Mouse (Mus musculus) MEL (cell line): ENCODE results near the gene Taf6l. TPM values are rescaled to one million over a fixed set of nuclear protein-coding genes. Genes with fewer than 3 reads are reported as not detected.

Experiments used
- DNase-seq: peaks from one replicate; pipeline ENCODE4 v3.0.0; 2011; ENCODE audit warnings: low read depth, low spot score
- H3K27ac ChIP-seq: 2 replicates; pipeline ENCODE4 v1.5.1; 2012; ENCODE audit warnings: low read depth, mild to moderate bottlenecking, control low read depth, low read length, moderate library complexity; ENCODE audit not compliant: control insufficient read depth
- H3K27me3 ChIP-seq, 2 experiments: fragments of 150-350 bp in 1 of 2; sonication (generic) in 1 of 2; 2 replicates each; pipeline ENCODE4 v1.6.1; 2012; ENCODE audit warnings: low read length in 2 of 2, mild to moderate bottlenecking in 2 of 2, improper control_type of control experiment in 1 of 2, moderate library complexity in 1 of 2; ENCODE audit not compliant: insufficient read depth in 2 of 2, control insufficient read depth in 1 of 2
- H3K36me3 ChIP-seq, 2 experiments: 2 replicates each; pipeline ENCODE4 v1.6.1; 2012 to 2014; ENCODE audit warnings: low read length in 2 of 2, improper control_type of control experiment in 1 of 2, inconsistent platforms in 1 of 2, mild to moderate bottlenecking in 1 of 2; ENCODE audit not compliant: insufficient read depth in 2 of 2, control insufficient read depth in 1 of 2
- H3K4me1 ChIP-seq, 2 experiments: fragments of 150-350 bp in 1 of 2; sonication (generic) in 1 of 2; 2 replicates each; pipeline ENCODE4 v1.6.1; 2012; ENCODE audit warnings: low read length in 2 of 2, improper control_type of control experiment in 1 of 2, mild to moderate bottlenecking in 1 of 2; ENCODE audit not compliant: insufficient read depth in 2 of 2, control insufficient read depth in 1 of 2
- H3K4me3 ChIP-seq, 2 experiments: fragments of 150-350 bp in 1 of 2; sonication (generic) in 1 of 2; 2 replicates each; pipeline ENCODE4 v1.5.1; 2012; ENCODE audit warnings: low read depth in 2 of 2, low read length in 2 of 2, mild to moderate bottlenecking in 2 of 2, moderate library complexity in 2 of 2, control low read depth in 1 of 2, improper control_type of control experiment in 1 of 2; ENCODE audit not compliant: control insufficient read depth in 1 of 2, insufficient read depth in 1 of 2
- H3K79me2 ChIP-seq: 2 replicates; pipeline ENCODE4 v1.6.1; 2012; ENCODE audit warnings: mild to moderate bottlenecking, low read length, moderate library complexity; ENCODE audit not compliant: control insufficient read depth, poor library complexity, insufficient read depth
- H3K9ac ChIP-seq: 2 replicates; pipeline ENCODE4 v1.6.1; 2012; ENCODE audit warnings: low read depth, mild to moderate bottlenecking, control low read depth, low read length, moderate library complexity; ENCODE audit not compliant: control insufficient read depth, poor library complexity, severe bottlenecking
- H3K9me3 ChIP-seq: fragments of 150-350 bp; sonication (generic); replicated peaks from 2 replicates; pipeline ENCODE4 v1.6.1; 2012; ENCODE audit warnings: mild to moderate bottlenecking, low read length, improper control_type of control experiment, moderate library complexity; ENCODE audit not compliant: insufficient read depth
- BHLHE40 ChIP-seq: IDR thresholded peaks from 2 replicates; pipeline ENCODE4 v1.6.1; 2012; ENCODE audit warnings: low read depth, mild to moderate bottlenecking, inconsistent platforms, low read length, improper control_type of control experiment, borderline replicate concordance
- CHD1 ChIP-seq: IDR thresholded peaks from 2 replicates; pipeline ENCODE4 v1.6.1; 2012; ENCODE audit warnings: low read depth, mild to moderate bottlenecking, inconsistent platforms, low read length, improper control_type of control experiment
- CTCF ChIP-seq, 3 experiments: IDR thresholded peaks in 2 of 3; conservative IDR thresholded peaks in 1 of 3; 2 replicates each; pipeline ENCODE4 v1.5.1; 2011 to 2012; ENCODE audit warnings: low read length in 3 of 3, low read depth in 2 of 3, mild to moderate bottlenecking in 2 of 3, improper control_type of control experiment in 1 of 3, inconsistent platforms in 1 of 3, mixed read lengths in 1 of 3, moderate library complexity in 1 of 3; ENCODE audit not compliant: control insufficient read depth in 1 of 3, insufficient read depth in 1 of 3, poor library complexity in 1 of 3, severe bottlenecking in 1 of 3
- EP300 ChIP-seq, 2 experiments: IDR thresholded peaks; 2 replicates each; pipeline ENCODE4 v1.6.1; 2011; ENCODE audit warnings: improper control_type of control experiment in 2 of 2, low read length in 2 of 2, low read depth in 1 of 2, mild to moderate bottlenecking in 1 of 2
- ETS1 ChIP-seq: IDR thresholded peaks from 2 replicates; pipeline ENCODE4 v1.6.1; 2012; ENCODE audit warnings: low read depth, mild to moderate bottlenecking, inconsistent platforms, low read length, improper control_type of control experiment, moderate library complexity
- JUND ChIP-seq: IDR thresholded peaks from 2 replicates; pipeline ENCODE4 v1.6.1; 2011; ENCODE audit warnings: low read depth, mild to moderate bottlenecking, improper control_type of control experiment, low read length
- KAT2A ChIP-seq: conservative IDR thresholded peaks from 2 replicates; pipeline ENCODE4 v1.6.1; 2012; ENCODE audit warnings: low read depth, low read length, improper control_type of control experiment, inconsistent platforms
- MAFK ChIP-seq: IDR thresholded peaks from 2 replicates; pipeline ENCODE4 v1.6.1; 2011; ENCODE audit warnings: low read depth, mild to moderate bottlenecking, low read length, improper control_type of control experiment, borderline replicate concordance
- MEF2A ChIP-seq: IDR thresholded peaks from 2 replicates; pipeline ENCODE4 v1.6.1; 2014; ENCODE audit warnings: low read depth, mild to moderate bottlenecking, inconsistent platforms, low read length, improper control_type of control experiment; ENCODE audit not compliant: poor library complexity, insufficient replicate concordance, severe bottlenecking; ENCODE audit errors: extremely low read depth
- MXI1 ChIP-seq: IDR thresholded peaks from 2 replicates; pipeline ENCODE4 v1.6.1; 2011; ENCODE audit warnings: mild to moderate bottlenecking, low read depth, low read length, improper control_type of control experiment
- MYB ChIP-seq: IDR thresholded peaks from 2 replicates; pipeline ENCODE4 v1.6.1; 2011; ENCODE audit warnings: mild to moderate bottlenecking, low read depth, low read length, improper control_type of control experiment
- NRF1 ChIP-seq: IDR thresholded peaks from 2 replicates; pipeline ENCODE4 v1.6.1; 2014; ENCODE audit warnings: low read depth, mild to moderate bottlenecking, inconsistent platforms, low read length, improper control_type of control experiment, moderate library complexity; ENCODE audit not compliant: poor library complexity, insufficient read depth, severe bottlenecking
- POLR2AphosphoS2 ChIP-seq: IDR thresholded peaks from 2 replicates; pipeline ENCODE4 v1.6.1; 2011; ENCODE audit warnings: low read length, improper control_type of control experiment
- POLR2AphosphoS5 ChIP-seq: IDR thresholded peaks from 2 replicates; pipeline ENCODE4 v1.6.1; 2012; ENCODE audit warnings: low read depth, borderline replicate concordance, mild to moderate bottlenecking, inconsistent platforms, low read length, moderate library complexity, mixed read lengths
- RAD21 ChIP-seq: IDR thresholded peaks from 2 replicates; pipeline ENCODE4 v1.6.1; 2011; ENCODE audit warnings: mild to moderate bottlenecking, low read depth, low read length, improper control_type of control experiment
- SMC3 ChIP-seq: IDR thresholded peaks from 2 replicates; pipeline ENCODE4 v1.6.1; 2011; ENCODE audit warnings: low read depth, low read length, improper control_type of control experiment
- TCF12 ChIP-seq: IDR thresholded peaks from 2 replicates; pipeline ENCODE4 v1.6.1; 2014; ENCODE audit warnings: low read depth, mild to moderate bottlenecking, inconsistent platforms, low read length, improper control_type of control experiment, moderate library complexity
- UBTF ChIP-seq: IDR thresholded peaks from 2 replicates; pipeline ENCODE4 v1.6.1; 2012; ENCODE audit warnings: low read depth, mild to moderate bottlenecking, inconsistent platforms, low read length, improper control_type of control experiment, moderate library complexity, borderline replicate concordance; ENCODE audit not compliant: insufficient read depth
- ZKSCAN1 ChIP-seq: IDR thresholded peaks from 2 replicates; pipeline ENCODE4 v1.6.1; 2012; ENCODE audit warnings: low read depth, mild to moderate bottlenecking, inconsistent platforms, low read length, improper control_type of control experiment, moderate library complexity
- ZNF384 ChIP-seq: IDR thresholded peaks from 2 replicates; pipeline ENCODE4 v1.6.1; 2012; ENCODE audit warnings: low read depth, mild to moderate bottlenecking, inconsistent platforms, low read length, improper control_type of control experiment
- polyA plus RNA-seq, 2 experiments: library from polyadenylated mRNA; stranded (reverse) in 1 of 2; unstranded in 1 of 2; fragments of >175 nt in 1 of 2; fragments of >200 nt in 1 of 2; gene quantifications; 2 replicates each; pipeline versions ENCODE4 v1.2.1 to v1.2.4; 2012; ENCODE audit warnings: low replicate concordance in 2 of 2, low read depth in 1 of 2; ENCODE audit not compliant: insufficient read length in 2 of 2, insufficient read depth in 1 of 2, missing spikeins in 1 of 2
- total RNA-seq: library from RNA; depleted of rRNA; stranded (reverse); fragments of 300-350 nt; gene quantifications from 2 replicates; pipeline ENCODE4 v1.2.3, GENCODE M21; 2012

The Taf6l gene
- total and polyA plus RNA-seq, 3 experiments, result 18.3 to 25.5 TPM; not detected in 1

DNA sequence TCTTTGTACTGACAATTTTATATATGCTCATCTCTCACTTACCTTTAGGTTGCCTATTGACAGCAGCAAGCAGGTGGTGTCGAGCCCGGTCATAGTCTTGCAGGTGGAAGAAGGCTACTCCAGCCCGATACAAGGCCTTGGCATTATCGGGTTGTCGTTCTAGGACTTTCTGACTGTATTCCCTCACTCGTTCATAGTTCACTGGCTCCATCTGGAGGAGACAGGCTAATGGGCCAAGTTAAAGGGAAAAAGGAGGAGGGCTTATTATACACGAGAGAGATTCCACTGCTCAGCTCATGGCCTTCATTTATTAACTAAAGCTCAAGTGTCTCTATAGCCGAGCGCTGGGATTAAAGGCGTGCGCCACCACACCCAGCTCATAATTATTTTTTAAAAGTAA is 29.6 kb upstream of the Taf6l start:
- no peak overlapping the region for H3K9ac ChIP-seq
- H3K27ac ChIP-seq, result no peak overlapping the region
- peaks cover 16% of the 10 kb centered on the region in 2 experiments; a peak in 3 of 4 replicates for H3K36me3 ChIP-seq
- no peak for DNase-seq
- H3K79me2 ChIP-seq, result peaks cover 27% of the 10 kb centered on the region
- H3K9me3 ChIP-seq, result no peaks in the 10 kb centered on the region
- H3K4me1 ChIP-seq, result peaks cover 3 to 11% of the 10 kb centered on the region in 2 experiments; a peak in 3 of 4 replicates
- no peaks in the 10 kb centered on the region for H3K27me3 ChIP-seq
- TF ChIP-seq MYB (no peak), ZKSCAN1 (no peak), CHD1 (no peak), BHLHE40 (no peak), ETS1 (no peak), RAD21 (no peak), TCF12 (no peak), MEF2A (no peak)
- H3K4me3 ChIP-seq, result no peak overlapping the region

DNA sequence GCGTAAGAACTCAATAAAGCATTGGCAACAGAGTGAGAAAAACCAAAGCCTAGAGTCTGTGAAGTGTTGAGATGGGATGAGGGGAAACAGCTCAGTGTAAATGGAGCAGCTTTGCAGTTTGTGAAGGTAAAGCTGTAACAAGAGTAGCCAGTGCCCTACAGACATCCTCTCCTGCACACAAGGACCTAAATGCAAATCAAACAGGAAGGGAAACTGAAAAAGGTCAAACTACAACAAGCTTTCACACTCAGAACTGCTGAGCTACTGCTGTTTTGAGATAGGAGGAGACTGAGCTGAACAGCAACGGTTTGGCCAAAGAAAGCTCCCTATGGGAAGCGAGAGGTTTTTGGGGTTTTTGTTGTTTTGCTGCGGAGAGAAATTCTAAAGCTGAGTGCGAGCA is 20.6 kb upstream of the Taf6l start:
- DNase-seq, result no peak
- H3K9ac ChIP-seq, result no peak overlapping the region
- no peak for TF ChIP-seq ZNF384
- no peak for TF ChIP-seq CTCF (IDR thresholded peaks at IDR 0.05 in 2 of 3, conservative IDR thresholded peaks at IDR 0.05 in 1 of 3; ENCODE audit: control insufficient read depth in 1 of 3, insufficient read depth in 1 of 3, low read depth in 2 of 3, low read length in 3 of 3, poor library complexity in 1 of 3, severe bottlenecking in 1 of 3)
- TF ChIP-seq ETS1, result no peak
- no peak for TF ChIP-seq SMC3
- no peak for TF ChIP-seq KAT2A
- TF ChIP-seq TCF12, result no peak
- TF ChIP-seq JUND, result no peak
- no peak for TF ChIP-seq POLR2AphosphoS2
- TF ChIP-seq MXI1, result no peak
- TF ChIP-seq UBTF, result no peak
- TF ChIP-seq EP300 (IDR thresholded peaks at IDR 0.05; ENCODE audit: low read depth in 1 of 2, low read length in 2 of 2), result no peak
- no peak for TF ChIP-seq MEF2A
- TF ChIP-seq NRF1, result no peak
- no peak for TF ChIP-seq MAFK
- TF ChIP-seq POLR2AphosphoS5, result no peak
- TF ChIP-seq, all 39 proteins: peak for 0

More for the DNA sequence above, 20.6 kb upstream of the Taf6l start:
- H3K27ac ChIP-seq, result no peak overlapping the region
- peaks cover 0 to 13% of the 10 kb centered on the region in 2 experiments; a peak in 2 of 4 replicates for H3K36me3 ChIP-seq
- no peaks in the 10 kb centered on the region for H3K27me3 ChIP-seq
- H3K4me3 ChIP-seq, result no peak overlapping the region
- H3K79me2 ChIP-seq, result peaks cover 1% of the 10 kb centered on the region
- H3K4me1 ChIP-seq, result peaks cover under 1 to 15% of the 10 kb centered on the region in 2 experiments; a peak in 2 of 4 replicates
- H3K9me3 ChIP-seq, result no peaks in the 10 kb centered on the region
